Mouse (Mus musculus): Measurements from ENCODE around the gene Ttll1. TPM values are rescaled to one million over a fixed set of nuclear protein-coding genes. Genes with fewer than 3 reads are reported as not detected.

Gene Ttll1
- total RNA-seq, 2 experiments from 2014 or later: 53.3 to 53.9 TPM

GRCm38 (mm10) chr15:83460891-83461290 lies 49.8 kb downstream of the Ttll1 start:
- no peak for DNase-seq (ENCODE audit: low spot score in 2 of 2)

- no peak for DNase-seq (ENCODE audit: low spot score in 2 of 2)
Observed at GRCm38 (mm10) chr15:83457541-83457940, 53.2 kb downstream of the Ttll1 start.

GRCm38 (mm10) chr15:83455637-83456036 lies 55.1 kb downstream of the Ttll1 start:
- DNase-seq (ENCODE audit: low spot score in 2 of 2): no peak

- no peak for DNase-seq (ENCODE audit: low spot score in 2 of 2)
Observed at GRCm38 (mm10) chr15:83455034-83455433, 55.7 kb downstream of the Ttll1 start.

DNA sequence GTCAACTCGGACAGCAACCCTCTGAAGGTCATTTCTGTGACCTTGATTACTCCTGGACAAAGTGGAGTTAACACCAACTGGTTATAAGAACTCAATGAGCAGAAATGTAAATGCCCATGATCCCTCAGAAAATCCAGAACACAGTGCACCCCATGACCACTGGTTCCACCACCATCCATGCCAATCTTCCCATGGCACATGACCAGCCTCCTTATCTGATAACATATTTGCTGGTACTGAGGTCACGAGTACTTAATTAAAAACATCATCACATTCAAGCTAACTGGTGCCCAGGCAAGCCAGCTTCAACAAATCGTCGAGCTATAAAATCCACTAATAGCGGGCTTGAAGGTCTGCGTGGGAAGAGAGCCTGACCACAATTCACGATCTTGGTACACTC lies 56.3 kb downstream of the Ttll1 start:
- DNase-seq (ENCODE audit: low spot score in 2 of 2): no peak

- no peak for DNase-seq (ENCODE audit: low spot score in 2 of 2)
Observed at GRCm38 (mm10) chr15:83453879-83454278, 56.8 kb downstream of the Ttll1 start.

GRCm38 (mm10) chr15:83452219-83452760 lies 58.4 kb downstream of the Ttll1 start:
- DNase-seq (ENCODE audit: low spot score in 2 of 2): no peak

DNA sequence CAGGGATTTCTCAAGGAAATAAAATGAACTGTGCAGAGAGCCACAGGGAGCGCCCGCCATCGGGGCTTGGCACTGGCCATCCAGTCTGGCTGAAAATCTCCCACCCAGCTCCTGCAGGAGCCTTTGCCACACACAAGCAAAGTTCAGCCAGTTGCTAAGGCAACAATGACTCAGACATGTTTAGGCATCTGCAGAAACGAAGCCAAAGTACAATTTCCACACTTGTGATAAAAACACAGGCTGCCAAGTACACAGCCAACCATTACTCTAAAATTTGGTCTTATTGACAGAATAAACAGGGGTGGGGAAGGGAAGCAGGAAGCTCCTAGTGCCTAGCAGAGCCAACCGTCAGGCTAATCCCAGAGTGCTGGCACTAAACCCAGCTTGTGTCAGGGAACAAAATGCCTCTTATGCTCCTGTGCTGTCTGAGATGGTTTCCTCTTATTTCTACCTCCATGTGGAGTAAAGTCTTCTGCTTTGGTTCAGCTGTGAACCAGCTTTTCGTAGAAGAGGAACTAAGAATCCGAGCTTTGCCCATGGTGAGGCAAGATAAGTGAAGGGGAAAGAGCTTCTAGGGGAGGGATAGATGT lies 59.0 kb downstream of the Ttll1 start:
- DNase-seq (ENCODE audit: low spot score in 2 of 2): no peak

DNA sequence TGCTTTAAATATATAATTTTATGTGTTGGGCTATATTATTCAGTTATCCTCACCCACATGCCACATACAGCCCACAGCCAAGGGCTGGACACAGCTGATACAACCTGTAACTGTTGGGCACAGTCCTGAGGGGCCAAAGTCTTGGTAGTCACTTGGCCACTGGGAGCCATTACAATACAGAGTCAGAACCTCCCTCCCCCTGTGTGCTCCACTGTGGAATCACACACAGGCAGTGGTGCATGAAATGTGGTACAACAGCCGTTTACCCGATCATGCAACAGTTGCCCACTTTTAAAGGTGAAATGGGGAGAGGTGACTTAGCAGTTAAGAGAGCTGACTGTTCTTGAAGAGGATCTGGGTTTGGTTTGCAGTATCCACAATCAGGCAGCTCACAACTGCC lies 60.7 kb downstream of the Ttll1 start:
- DNase-seq (ENCODE audit: low spot score in 2 of 2): no peak

- no peak for DNase-seq (ENCODE audit: low spot score in 2 of 2)
Observed at GRCm38 (mm10) chr15:83448646-83449045, 62.0 kb downstream of the Ttll1 start.

DNA sequence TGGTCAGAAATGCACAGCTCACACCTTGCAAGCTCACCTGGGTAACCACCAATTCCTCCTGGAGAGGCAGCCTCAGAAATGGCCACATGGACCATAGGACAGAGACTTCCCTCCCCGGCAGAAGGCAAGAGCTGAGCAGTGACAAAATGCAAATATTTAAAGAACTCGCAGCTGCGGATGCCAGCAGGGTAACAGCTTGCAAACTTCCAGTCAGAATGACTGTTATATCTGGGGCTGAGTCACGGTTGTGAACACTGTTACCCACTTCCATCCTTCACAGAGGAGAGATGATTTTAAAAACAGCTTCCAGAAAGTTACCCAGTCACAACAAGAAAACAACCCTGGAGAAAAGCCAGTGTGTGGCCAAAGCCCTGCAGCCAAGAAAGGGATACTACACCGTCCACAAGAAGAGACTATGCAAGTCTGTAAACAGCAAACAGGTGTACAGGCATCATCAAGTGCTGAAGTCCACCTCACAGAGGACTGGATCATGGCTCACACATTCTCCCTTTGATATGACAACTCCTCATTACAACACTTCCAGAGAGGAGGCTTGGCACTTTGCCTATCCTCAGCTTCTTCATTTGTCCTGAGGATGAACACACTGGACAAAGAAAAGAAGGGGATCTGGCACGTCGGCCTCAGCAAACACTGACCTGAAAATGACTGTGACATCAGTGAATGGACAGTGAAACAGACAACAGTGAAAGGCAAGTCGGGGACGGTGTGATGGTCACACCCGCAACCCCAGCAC lies 62.7 kb downstream of the Ttll1 start:
- peak; percentile 53 to 73 for DNase-seq (ENCODE audit: low spot score in 2 of 2)

DNA sequence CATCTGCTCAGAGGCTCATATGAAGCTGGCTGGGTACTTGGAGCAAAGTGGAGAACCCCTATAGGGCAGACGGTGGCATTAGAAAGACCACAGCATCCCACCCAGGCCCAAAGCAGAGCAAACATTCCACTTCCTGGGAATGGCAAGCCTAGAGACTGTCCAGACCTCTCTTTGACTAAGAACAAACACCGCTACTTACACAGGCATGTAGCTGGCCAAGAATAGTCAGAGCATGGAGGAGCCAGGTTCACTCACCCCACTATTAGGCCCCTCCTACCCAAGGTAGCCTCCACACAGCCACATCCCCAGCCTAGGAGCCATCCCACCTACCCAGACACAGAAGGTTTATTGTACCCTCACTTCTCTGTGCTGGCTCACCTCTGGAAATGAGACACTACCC lies 64.8 kb downstream of the Ttll1 start:
- no peak for DNase-seq (ENCODE audit: low spot score in 2 of 2)

- no peak for DNase-seq (ENCODE audit: low spot score in 2 of 2)
Observed at GRCm38 (mm10) chr15:83445383-83445782, 65.3 kb downstream of the Ttll1 start.

- DNase-seq (ENCODE audit: low spot score in 2 of 2): no peak
Observed at GRCm38 (mm10) chr15:83444425-83444824, 66.3 kb downstream of the Ttll1 start.

GRCm38 (mm10) chr15:83442495-83443037 lies 68.1 kb downstream of the Ttll1 start:
- no peak for DNase-seq (ENCODE audit: low spot score in 2 of 2)

GRCm38 (mm10) chr15:83440726-83441125 lies 70.0 kb downstream of the Ttll1 start:
- no peak for DNase-seq (ENCODE audit: low spot score in 2 of 2)

GRCm38 (mm10) chr15:83436541-83436940 lies 74.2 kb downstream of the Ttll1 start:
- DNase-seq (ENCODE audit: low spot score in 2 of 2): no peak

DNA sequence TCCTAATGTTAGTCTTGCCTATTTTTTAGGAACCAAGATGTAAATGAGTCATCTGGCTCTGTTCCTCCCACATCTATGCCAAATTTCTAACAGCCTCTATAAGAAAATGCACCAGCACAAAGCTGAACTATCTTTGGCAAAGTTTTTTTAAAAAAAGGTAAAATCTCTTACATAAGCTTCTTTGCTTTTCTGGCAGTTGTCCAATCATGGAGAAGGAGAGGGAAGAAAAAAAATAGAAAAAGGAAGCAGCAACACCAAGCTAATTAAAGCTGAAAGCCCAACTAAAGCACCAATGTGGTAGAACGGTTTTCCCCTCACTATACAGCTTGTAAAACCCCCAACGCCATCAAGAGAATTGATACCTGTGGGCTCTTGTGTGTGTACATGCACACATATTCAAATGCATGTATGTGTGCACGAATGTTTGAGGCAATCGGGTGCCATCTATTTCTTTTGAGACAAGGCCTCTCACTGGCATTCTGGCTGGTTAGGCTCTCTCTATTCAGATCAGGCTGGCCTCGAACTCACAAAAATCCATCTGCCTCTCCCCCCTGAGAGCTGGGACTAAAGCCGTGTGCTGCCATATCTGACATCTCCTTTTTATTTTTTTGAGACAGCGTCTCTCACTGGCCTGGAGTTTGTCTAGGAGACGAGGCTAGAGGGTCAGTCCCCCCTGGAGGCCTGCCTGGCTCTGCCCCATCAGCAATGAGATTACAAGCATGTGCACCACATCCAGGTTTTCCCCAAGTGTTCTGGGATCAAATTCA lies 75.2 kb downstream of the Ttll1 start:
- DNase-seq (ENCODE audit: low spot score in 2 of 2): peak in 1 of 2 experiments; percentile 41

- DNase-seq (ENCODE audit: low spot score in 2 of 2): no peak
Observed at GRCm38 (mm10) chr15:83434692-83435091, 76.0 kb downstream of the Ttll1 start.
